In genomic region chr16:31507457-31507755, GRCm38 (mm10) we compare ENCODE assay signal across 9 mouse cellular contexts.
DNase-seq lines count a peak whose midpoint lies in the region; ATAC-seq and TF ChIP-seq lines count a peak whose summit lies in the region.
"Had no signal": no experiment of that assay in that cellular context is flagged by ENCODE, and none has a peak within 500 bp of the region (broad histone marks: within the 10 kb centered on the region; RNA-seq: fewer than 3 reads in every experiment).

No protein-coding gene starts in this region.

- intact Hi-C loops in left cerebral cortex, postnatal 14 days (cut with DNase I) = no loop called here

- no peaks in the 10 kb centered on the region for H3K36me3 ChIP-seq in forebrain, embryonic 11.5 days (ENCODE audit: control insufficient read depth, insufficient read depth, low read length)
- no peaks in the 10 kb centered on the region for H3K36me3 ChIP-seq in forebrain, postnatal 0 days (ENCODE audit: insufficient read depth)
- no peaks in the 10 kb centered on the region for H3K36me3 ChIP-seq in intestine, embryonic 15.5 days

- no peak overlapping the region for H3K4me3 ChIP-seq in forebrain, embryonic 11.5 days (ENCODE audit: low read depth, low read length)
- no peak overlapping the region for H3K4me3 ChIP-seq in forebrain, postnatal 0 days (ENCODE audit: low read depth, low read length)
- H3K4me3 ChIP-seq in intestine, embryonic 15.5 days (replicated peaks) = no peak overlapping the region

- no peaks in the 10 kb centered on the region for H3K27me3 ChIP-seq in forebrain, embryonic 11.5 days (ENCODE audit: control insufficient read depth, insufficient read depth, low read length)
- H3K27me3 ChIP-seq in forebrain, postnatal 0 days (ENCODE audit: insufficient read depth, low read length) = no peaks in the 10 kb centered on the region
- H3K27me3 ChIP-seq in intestine, embryonic 15.5 days (replicated peaks) = no peaks in the 10 kb centered on the region
- H3K27me3 ChIP-seq: CH12.LX had no signal

- WGBS in forebrain, embryonic 11.5 days = 21% methylated on average over 6 of the region's 6 CpGs
- 39% methylated on average over 6 of the region's 6 CpGs for WGBS in forebrain, postnatal 0 days
- WGBS in intestine, embryonic 15.5 days = 33% methylated on average over 6 of the region's 6 CpGs

- H3K9ac ChIP-seq in forebrain, embryonic 11.5 days (ENCODE audit: low read length) = no peak overlapping the region
- H3K9ac ChIP-seq in forebrain, postnatal 0 days = no peak overlapping the region
- H3K9ac ChIP-seq in intestine, embryonic 15.5 days = no peak overlapping the region

- ATAC-seq in forebrain, embryonic 11.5 days (replicated peaks; ENCODE audit: low FRiP score) = peak; percentile 28; the same call in 1 of the 2 replicates
- ATAC-seq in forebrain, postnatal 0 days = no peak
- peak; percentile 73 for ATAC-seq in intestine, embryonic 15.5 days
- ATAC-seq in megakaryocyte progenitor cell, adult 5-6 weeks (replicated peaks; ENCODE audit: poor library complexity) = peak; percentile 69
- ATAC-seq in monocyte, adult 5-6 weeks (replicated peaks; ENCODE audit: insufficient number of reproducible peaks, low FRiP score, low TSS enrichment, poor library complexity, severe bottlenecking) = no peak

- DNase-seq in forebrain, embryonic 11.5 days (ENCODE audit: low spot score) = peak; percentile 60
- no peak for DNase-seq in forebrain, postnatal 0 days
- DNase-seq in spleen, postnatal 4 days (ENCODE audit: low spot score in 2 of 2) = peak; percentile 44 to 69
- DNase-seq in spleen, postnatal 14 days (ENCODE audit: low spot score in 2 of 2) = no peak
- DNase-seq in left cerebral cortex, postnatal 14 days (ENCODE audit: low spot score in 2 of 2) = no peak

- H3K9me3 ChIP-seq in forebrain, embryonic 11.5 days (ENCODE audit: control insufficient read depth, low read length) = no peaks in the 10 kb centered on the region
- no peaks in the 10 kb centered on the region for H3K9me3 ChIP-seq in forebrain, postnatal 0 days (ENCODE audit: low read length)
- no peaks in the 10 kb centered on the region for H3K9me3 ChIP-seq in intestine, embryonic 15.5 days

- no peak overlapping the region for H3K4me2 ChIP-seq in forebrain, embryonic 11.5 days (ENCODE audit: low read depth, low read length, severe bottlenecking)
- H3K4me2 ChIP-seq in forebrain, postnatal 0 days (ENCODE audit: low read depth) = no peak overlapping the region
- H3K4me2 ChIP-seq in intestine, embryonic 15.5 days (replicated peaks) = peak overlapping the region; percentile 46

- H3K4me1 ChIP-seq in forebrain, embryonic 11.5 days (replicated peaks; ENCODE audit: control insufficient read depth, insufficient read depth, low read length) = peaks cover 6% of the 10 kb centered on the region; the same call in 1 of the 2 replicates
- peaks cover 14% of the 10 kb centered on the region for H3K4me1 ChIP-seq in forebrain, postnatal 0 days (ENCODE audit: insufficient read depth)
- H3K4me1 ChIP-seq in intestine, embryonic 15.5 days (replicated peaks) = peaks cover 21% of the 10 kb centered on the region

- no peak for TF ChIP-seq CTCF in forebrain, postnatal 0 days (IDR thresholded peaks at IDR 0.05; ENCODE audit: low read depth)

- H3K27ac ChIP-seq in forebrain, embryonic 11.5 days (ENCODE audit: low read depth, low read length) = no peak overlapping the region
- H3K27ac ChIP-seq in forebrain, postnatal 0 days (ENCODE audit: low read depth, low read length) = no peak overlapping the region
- H3K27ac ChIP-seq in intestine, embryonic 15.5 days = peak overlapping the region; percentile 83

Comparison
In these comparisons a context has a peak if more than half of its experiments do, and no peak if none do; other contexts are left out.
1. ATAC-seq: peak in forebrain, embryonic 11.5 days (single experiment), intestine, embryonic 15.5 days (single experiment) and megakaryocyte progenitor cell, adult 5-6 weeks (single experiment); none in forebrain, postnatal 0 days (single experiment) and monocyte, adult 5-6 weeks (single experiment).
2. DNase-seq: peak in forebrain, embryonic 11.5 days (single experiment) and spleen, postnatal 4 days (2 of 2); none in forebrain, postnatal 0 days (single experiment), spleen, postnatal 14 days (0 of 2) and left cerebral cortex, postnatal 14 days (0 of 2).